Mouse (Mus musculus) layer of hippocampus, adult 2 months (tissue): ENCODE measurements around the gene Ppp1cc. TPM values are rescaled to one million over a fixed set of nuclear protein-coding genes. Genes with fewer than 3 reads are reported as not detected.
A peak's percentile ranks its signal among the peaks of the same experiment; 100 is the strongest.
"Not testable (repeated sequence)": the region's sequence is repeated elsewhere in the genome, so short reads cannot be mapped to it uniquely, and the experiment has no call there.

Experiments used
- DNase-seq, 2 experiments: peaks; one replicate each; pipeline ENCODE4 v3.0.0; 2022; ENCODE audit warnings: low spot score in 2 of 2
- H3K27ac ChIP-seq: fragments of 200-600 bp; 2 replicates; pipeline ENCODE4 v1.8.1; 2022
- H3K4me3 ChIP-seq: fragments of 200-600 bp; 2 replicates; pipeline ENCODE4 v1.8.1; 2022; ENCODE audit warnings: mild to moderate bottlenecking
- CTCF ChIP-seq: fragments of 200-600 bp; conservative IDR thresholded peaks from 2 replicates; pipeline ENCODE4 v1.8.1; 2022; ENCODE audit warnings: antibody characterized with exemption, mild to moderate bottlenecking, moderate library complexity
- total RNA-seq, 2 experiments: library from RNA; stranded (reverse); gene quantifications; 2 replicates each; pipeline ENCODE4 v1.2.3; 2021

The Ppp1cc gene
- total RNA-seq, 2 experiments from 2014 or later, result 223 to 228 TPM

- Histone ChIP-seq H3K4me3 (peak overlapping the region; percentile 98), H3K27ac (peak overlapping the region; percentile 92)
- no peak for DNase-seq
- no peak for TF ChIP-seq CTCF
Observed at GRCm38 (mm10) chr5:122158557-122159515, 758 bp downstream of the Ppp1cc start.

- no peak for DNase-seq
- H3K27ac ChIP-seq, result peak overlapping the region; percentile 76
- TF ChIP-seq CTCF, result no peak
- H3K4me3 ChIP-seq, result peak overlapping the region; percentile 11; the same call in 1 of the 2 replicates
Observed at GRCm38 (mm10) chr5:122163194-122163593, 5.1 kb downstream of the Ppp1cc start.

GRCm38 (mm10) chr5:122164011-122164410, 5.9 kb downstream of the Ppp1cc start:
- no peak for DNase-seq
- Histone ChIP-seq H3K27ac (peak overlapping the region; percentile 76), H3K4me3 (peak overlapping the region; percentile 28; the same call in 1 of the 2 replicates)
- peak; percentile 37 for TF ChIP-seq CTCF

DNA sequence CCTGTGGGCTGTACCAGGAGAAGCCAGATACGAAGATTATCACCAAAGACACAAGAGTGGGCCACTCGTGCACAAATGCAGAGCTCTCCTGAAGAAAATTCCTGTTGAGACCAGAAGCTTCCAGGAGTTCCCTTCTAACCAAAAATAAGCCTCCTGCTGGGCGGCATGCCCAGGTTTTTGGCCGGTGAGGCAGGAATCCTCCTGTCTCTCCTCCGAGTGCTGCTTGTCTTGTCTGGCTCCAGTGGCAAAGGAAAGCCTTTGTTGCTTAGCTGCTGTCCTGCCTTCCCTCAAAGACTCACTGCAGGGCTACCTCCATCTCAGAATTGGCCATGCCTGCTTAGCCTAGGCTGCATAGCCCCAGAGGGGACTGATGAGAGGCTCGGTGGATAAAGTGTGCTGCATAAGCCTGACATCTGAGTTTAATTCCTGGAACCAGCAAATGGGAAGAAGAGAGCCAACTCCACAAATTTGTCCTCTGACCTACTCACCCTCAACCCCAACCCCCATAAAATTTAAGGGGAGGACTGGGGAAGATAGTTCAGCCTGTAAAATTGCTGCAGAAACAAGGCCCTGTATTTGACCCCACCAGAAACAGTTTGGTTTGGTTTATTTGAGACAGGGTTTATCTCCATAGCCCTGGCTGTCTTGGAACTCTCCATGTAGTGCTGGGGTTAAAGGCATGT, 7.3 kb downstream of the Ppp1cc start:
- TF ChIP-seq CTCF, result no peak
- Histone ChIP-seq H3K27ac (peak overlapping the region; percentile 76), H3K4me3 (peak overlapping the region; percentile 4; the same call in 1 of the 2 replicates)
- DNase-seq, result no peak

DNA sequence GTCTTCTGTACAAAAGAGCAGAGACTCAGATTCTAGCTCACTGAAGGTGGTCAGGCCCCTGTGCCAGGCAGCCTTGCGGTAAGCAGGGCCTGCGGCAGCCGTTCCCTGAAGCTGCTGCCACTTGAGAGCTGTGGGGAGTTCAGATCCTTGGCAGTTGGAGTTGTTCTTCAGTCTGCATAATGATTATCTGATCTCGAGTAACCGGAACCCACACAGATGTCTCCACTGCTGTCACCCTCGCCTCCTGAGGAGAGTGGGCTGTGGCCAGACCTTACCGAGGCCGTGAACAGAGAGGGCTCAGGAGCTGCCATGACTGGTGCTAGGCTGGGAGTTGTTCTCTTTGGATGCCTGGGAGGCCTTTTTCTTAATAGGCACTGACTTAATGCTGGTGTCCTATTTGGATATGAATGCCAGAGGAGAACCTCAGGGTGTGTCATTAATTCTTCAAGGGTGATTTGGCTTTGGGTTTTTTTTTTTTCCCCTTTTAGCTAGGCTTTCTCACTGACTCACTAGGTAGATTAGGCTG, 8.6 kb downstream of the Ppp1cc start:
- no peak for TF ChIP-seq CTCF
- Histone ChIP-seq H3K4me3 (peak overlapping the region; percentile 20), H3K27ac (peak overlapping the region; percentile 76)
- DNase-seq, result no peak

- no peak for TF ChIP-seq CTCF
- DNase-seq, result no peak
- H3K4me3 ChIP-seq, result no peak overlapping the region
- H3K27ac ChIP-seq, result peak overlapping the region; percentile 40; the same call in 1 of the 2 replicates
Observed at GRCm38 (mm10) chr5:122168344-122169069, 10.4 kb downstream of the Ppp1cc start.

DNA sequence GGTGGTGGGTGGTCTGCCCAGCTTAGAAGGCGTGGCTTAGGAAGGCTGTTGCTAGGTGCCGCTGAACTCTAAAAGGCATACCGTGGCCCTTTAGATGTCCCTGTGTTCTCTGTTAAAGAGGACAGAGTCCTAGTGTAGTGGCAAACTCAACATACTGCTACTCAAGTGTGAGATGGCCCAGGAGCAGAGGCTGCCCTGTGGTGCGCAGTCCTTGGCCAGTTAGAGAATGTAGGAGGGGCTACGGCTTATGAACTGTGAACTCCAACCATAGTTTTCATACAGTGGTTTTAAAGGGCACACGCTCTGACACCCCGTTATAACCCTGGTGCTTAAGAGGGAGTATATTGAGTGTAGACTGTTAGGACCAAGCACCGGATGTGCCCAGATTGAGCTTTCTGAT, 13.0 kb downstream of the Ppp1cc start:
- TF ChIP-seq CTCF, result no peak
- DNase-seq, result no peak
- Histone ChIP-seq H3K4me3 (no peak overlapping the region), H3K27ac (no peak overlapping the region; the same call in 1 of the 2 replicates)

- no peak overlapping the region for H3K4me3 ChIP-seq
- H3K27ac ChIP-seq, result peak overlapping the region; percentile 79
- no peak for TF ChIP-seq CTCF
- DNase-seq, result peak in 1 of 2 experiments; percentile 9
Observed at GRCm38 (mm10) chr5:122175402-122175801, 17.3 kb downstream of the Ppp1cc start.

DNA sequence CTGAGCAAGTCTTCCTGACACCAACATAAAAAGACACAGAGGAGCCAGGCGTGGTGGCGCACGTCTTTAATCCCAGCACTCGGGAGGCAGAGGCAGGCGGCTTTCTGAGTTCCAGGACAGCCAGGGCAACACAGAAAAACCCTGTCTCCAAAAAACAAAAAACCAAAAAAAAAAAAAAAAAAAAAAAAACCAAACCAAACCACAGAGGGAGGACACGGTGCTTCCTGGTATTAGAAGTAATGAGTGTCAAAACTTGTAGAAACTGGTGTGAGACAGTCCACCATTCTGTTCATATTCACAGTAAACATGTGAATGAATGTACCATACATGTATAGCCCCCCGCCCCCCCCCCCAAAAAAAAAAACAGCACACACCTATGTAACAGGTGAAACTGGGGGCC, 17.9 kb downstream of the Ppp1cc start:
- no peak for DNase-seq
- peak overlapping the region; percentile 79 for H3K27ac ChIP-seq

GRCm38 (mm10) chr5:122176398-122176797, 18.3 kb downstream of the Ppp1cc start:
- H3K27ac ChIP-seq, result no peak overlapping the region; the same call in 1 of the 2 replicates
- TF ChIP-seq CTCF, result peak; percentile 76
- no peak overlapping the region for H3K4me3 ChIP-seq
- peak in 1 of 2 experiments; percentile 30 for DNase-seq

More for the DNA sequence above, 17.9 kb downstream of the Ppp1cc start:
- no peak overlapping the region for H3K4me3 ChIP-seq
- TF ChIP-seq CTCF, result no peak

DNA sequence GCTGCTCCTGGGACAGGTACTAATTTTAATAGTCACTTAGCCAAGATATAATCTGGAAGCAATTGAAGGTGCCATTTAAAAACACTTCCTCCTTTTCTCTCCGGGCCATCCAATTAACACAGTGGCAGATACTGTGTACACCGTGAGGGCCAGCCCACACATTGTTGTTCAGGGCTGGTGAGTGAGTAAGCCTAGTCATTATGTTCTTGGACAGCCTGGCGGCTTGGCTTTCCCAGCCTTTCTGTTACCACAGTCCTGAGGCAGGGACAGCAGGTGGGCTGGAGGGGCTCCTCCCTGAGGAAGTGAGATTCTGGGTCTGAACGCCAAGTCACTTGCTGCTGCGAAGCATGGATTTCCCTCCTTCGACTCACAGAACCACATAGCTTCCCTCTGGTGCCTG, 21.6 kb downstream of the Ppp1cc start:
- DNase-seq, result peak; percentile 40 to 50
- peak overlapping the region; percentile 28; the same call in 1 of the 2 replicates for H3K27ac ChIP-seq
- no peak for TF ChIP-seq CTCF
- H3K4me3 ChIP-seq, result no peak overlapping the region

- no peak overlapping the region for H3K27ac ChIP-seq
- no peak overlapping the region for H3K4me3 ChIP-seq
- DNase-seq, result no peak
- TF ChIP-seq CTCF, result no peak
Observed at GRCm38 (mm10) chr5:122184283-122184806, 26.3 kb downstream of the Ppp1cc start.

- H3K4me3 ChIP-seq, H3K27ac ChIP-seq, DNase-seq: not testable (repeated sequence)
Observed at GRCm38 (mm10) chr5:122184858-122185257, 26.8 kb downstream of the Ppp1cc start.
